Mouse (Mus musculus) heart, embryonic 11.5 days (tissue): ENCODE results near the gene Insrr. TPM values are rescaled to one million over a fixed set of nuclear protein-coding genes. Genes with fewer than 3 reads are reported as not detected.
"Not testable (repeated sequence)": the region's sequence is repeated elsewhere in the genome, so short reads cannot be mapped to it uniquely, and the experiment has no call there.

Experiments used
- ATAC-seq: fragments of 200-750 bp; cut with Nextera tagmentation; replicated peaks from 2 replicates; pipeline ENCODE4 v1.8.0; 2017; ENCODE audit warnings: moderate library complexity; ENCODE audit not compliant: insufficient number of reproducible peaks, low FRiP score, low TSS enrichment
- H3K27ac ChIP-seq: fragments of 300-500 bp; sonication (generic); 2 replicates; pipeline ENCODE4 v1.5.1; 2014; ENCODE audit warnings: mild to moderate bottlenecking, low read depth, low read length
- H3K27me3 ChIP-seq: fragments of 300-500 bp; sonication (generic); 2 replicates; pipeline ENCODE4 v1.6.1; 2014; ENCODE audit warnings: mild to moderate bottlenecking, low read length, mixed read lengths; ENCODE audit not compliant: control insufficient read depth, insufficient read depth
- H3K36me3 ChIP-seq: fragments of 300-500 bp; sonication (generic); 2 replicates; pipeline ENCODE4 v1.6.1; 2014; ENCODE audit warnings: mild to moderate bottlenecking, low read length, moderate library complexity, mixed read lengths; ENCODE audit not compliant: control insufficient read depth, insufficient read depth
- H3K4me1 ChIP-seq: fragments of 300-500 bp; sonication (generic); 2 replicates; pipeline ENCODE4 v1.6.1; 2014; ENCODE audit warnings: low read length; ENCODE audit not compliant: control insufficient read depth, insufficient read depth
- H3K4me2 ChIP-seq: fragments of 300-500 bp; sonication (generic); 2 replicates; pipeline ENCODE4 v1.6.1; 2014; ENCODE audit warnings: mild to moderate bottlenecking, moderate library complexity
- H3K4me3 ChIP-seq: fragments of 300-500 bp; sonication (generic); 2 replicates; pipeline ENCODE4 v1.5.1; 2014; ENCODE audit warnings: low read depth, low read length
- H3K9ac ChIP-seq: fragments of 300-500 bp; sonication (generic); 2 replicates; pipeline ENCODE4 v1.6.1; 2014; ENCODE audit warnings: mild to moderate bottlenecking, low read depth, low read length, moderate library complexity
- H3K9me3 ChIP-seq: fragments of 300-500 bp; sonication (generic); replicated peaks from 2 replicates; pipeline ENCODE4 v1.6.1; 2016; ENCODE audit warnings: low read length; ENCODE audit not compliant: control insufficient read depth
- WGBS: fragments of 180-500 bp; shearing (Covaris S2); extraction: QIAGEN DNeasy Blood & Tissue Kit; methylation state at CpG from one replicate; pipeline ENCODE4 v1.1.7; 2014; ENCODE audit not compliant: insufficient replicate concordance; 5-methylcytosine and 5-hydroxymethylcytosine counted together
- polyA plus RNA-seq: library from polyadenylated mRNA; unstranded; fragments of >200 nt; fragmentation: Nextera tagmentation; extraction: Ambion mirVana; gene quantifications from 2 replicates; pipeline ENCODE4 v1.2.1, GENCODE M21; 2014

The Insrr gene
- polyA plus RNA-seq, 1 experiment from 2014 or later: 0.03 TPM

DNA sequence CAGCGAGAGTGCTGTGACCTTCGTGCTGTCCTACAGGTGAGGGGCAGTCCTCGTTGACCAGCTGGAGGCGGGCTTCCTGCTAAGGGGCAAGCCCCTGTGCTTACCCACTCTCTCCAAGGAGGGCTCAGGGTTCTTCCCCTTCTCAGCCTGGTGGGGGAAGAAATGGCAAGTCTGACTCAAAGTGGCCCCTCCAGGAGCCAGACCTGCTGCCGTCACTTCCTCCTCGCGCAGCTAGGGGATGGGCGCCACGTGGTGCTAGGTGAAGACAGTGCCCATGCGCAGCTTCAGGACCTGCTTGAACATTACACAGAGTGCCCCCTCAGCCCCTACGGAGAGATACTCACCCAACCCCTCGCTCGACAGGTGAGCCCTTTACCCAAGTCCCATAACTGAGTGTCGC lies 52.4 kb downstream of the Insrr start:
- Histone ChIP-seq H3K9me3 (no peaks in the 10 kb centered on the region), H3K9ac (no peak overlapping the region), H3K4me1 (peaks cover 5% of the 10 kb centered on the region; the same call in 1 of the 2 replicates), H3K36me3 (no peaks in the 10 kb centered on the region), H3K4me2 (no peak overlapping the region), H3K4me3 (no peak overlapping the region), H3K27ac (no peak overlapping the region), H3K27me3 (no peaks in the 10 kb centered on the region)
- 72% methylated on average over 14 of the region's 14 CpGs for WGBS
- no peak for ATAC-seq

DNA sequence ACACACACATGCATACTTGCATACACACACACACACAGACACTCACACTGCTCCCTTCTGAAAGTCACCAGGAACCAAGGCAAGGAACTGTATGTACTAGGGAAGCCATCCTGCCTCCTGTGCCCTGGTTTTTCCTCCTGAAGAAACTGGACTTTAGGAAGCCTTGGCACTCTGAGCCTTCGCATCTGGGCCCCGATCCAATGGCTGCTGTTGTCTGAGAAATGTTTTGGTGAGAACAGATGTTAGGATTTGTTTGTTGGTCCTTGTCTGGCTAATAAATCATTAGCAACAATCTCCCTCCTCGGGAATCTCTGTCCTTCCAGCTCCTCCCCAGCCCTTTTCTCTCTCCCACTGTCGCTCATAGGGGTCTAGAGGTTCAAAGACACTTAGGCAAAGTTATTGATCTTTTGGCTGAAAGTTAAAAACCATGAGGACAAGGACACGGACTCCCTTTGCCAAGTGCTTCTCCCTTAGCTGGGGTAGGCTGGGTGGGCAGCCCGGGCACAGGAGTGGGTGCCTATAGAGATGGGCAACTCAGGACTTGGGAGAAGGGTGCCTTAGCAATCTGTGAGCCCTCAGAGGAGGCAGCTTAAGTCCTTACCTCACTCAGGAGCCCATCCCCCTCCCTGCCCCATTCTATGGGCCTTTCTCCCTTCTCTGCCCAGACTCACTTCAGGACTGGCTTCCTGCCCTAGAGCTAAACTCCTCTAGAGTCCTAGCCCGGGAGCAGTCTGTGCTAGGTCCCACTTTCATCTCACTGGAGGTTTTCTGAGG lies 58.2 kb downstream of the Insrr start:
- Histone ChIP-seq H3K27me3 (no peaks in the 10 kb centered on the region), H3K9ac (no peak overlapping the region), H3K36me3 (peaks cover 14% of the 10 kb centered on the region), H3K4me1 (no peaks in the 10 kb centered on the region), H3K27ac (no peak overlapping the region), H3K4me3 (no peak overlapping the region), H3K4me2 (no peak overlapping the region), H3K9me3 (no peaks in the 10 kb centered on the region)
- 61% methylated on average over 7 of the region's 7 CpGs for WGBS
- no peak for ATAC-seq

GRCm38 (mm10) chr3:87855936-87856335 lies 59.2 kb downstream of the Insrr start:
- H3K9me3 ChIP-seq: no peaks in the 10 kb centered on the region
- no peaks in the 10 kb centered on the region for H3K4me1 ChIP-seq
- no peak overlapping the region for H3K4me3 ChIP-seq
- ATAC-seq: no peak
- peaks cover 14% of the 10 kb centered on the region for H3K36me3 ChIP-seq
- no peak overlapping the region for H3K27ac ChIP-seq
- 81% methylated on average over 8 of the region's 8 CpGs for WGBS
- H3K4me2 ChIP-seq: no peak overlapping the region
- H3K27me3 ChIP-seq: no peaks in the 10 kb centered on the region
- no peak overlapping the region for H3K9ac ChIP-seq

- Histone ChIP-seq H3K4me1 (no peaks in the 10 kb centered on the region), H3K36me3 (peaks cover 23% of the 10 kb centered on the region), H3K4me2 (no peak overlapping the region), H3K27ac (no peak overlapping the region), H3K9me3 (no peaks in the 10 kb centered on the region), H3K9ac (no peak overlapping the region), H3K4me3 (no peak overlapping the region), H3K27me3 (no peaks in the 10 kb centered on the region)
- ATAC-seq: no peak
- 87% methylated on average over 8 of the region's 8 CpGs for WGBS
Observed at GRCm38 (mm10) chr3:87857666-87858065, 60.9 kb downstream of the Insrr start.

DNA sequence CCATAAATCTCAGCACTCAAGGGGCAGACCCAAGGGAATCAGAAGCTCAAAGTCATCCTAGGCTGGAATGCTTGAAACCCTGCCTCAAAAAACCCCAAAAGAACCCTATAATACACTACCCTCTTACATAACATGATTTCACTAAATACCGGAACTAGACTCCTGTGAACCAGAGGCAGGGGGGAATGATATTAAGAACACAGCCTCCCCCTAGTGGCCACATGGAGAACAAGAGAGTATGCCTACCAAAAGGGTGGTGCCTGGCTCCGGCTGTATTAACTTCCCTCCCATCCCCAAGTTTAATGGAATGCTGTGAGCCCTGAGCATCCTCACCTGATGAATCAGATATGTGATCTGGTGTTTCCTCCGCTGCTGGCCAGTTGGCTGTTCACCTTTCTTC lies 63.1 kb downstream of the Insrr start:
- H3K4me3 ChIP-seq: no peak overlapping the region
- no peaks in the 10 kb centered on the region for H3K27me3 ChIP-seq
- no peak for ATAC-seq
- H3K9ac ChIP-seq: no peak overlapping the region
- WGBS: 38% methylated on average over 3 of the region's 3 CpGs
- no peaks in the 10 kb centered on the region for H3K4me1 ChIP-seq
- H3K36me3 ChIP-seq: peaks cover 28% of the 10 kb centered on the region
- no peaks in the 10 kb centered on the region for H3K9me3 ChIP-seq
- no peak overlapping the region for H3K4me2 ChIP-seq
- H3K27ac ChIP-seq: no peak overlapping the region

- 91% methylated on average over 4 of the region's 4 CpGs for WGBS
- ATAC-seq: not testable (repeated sequence)
Observed at GRCm38 (mm10) chr3:87864111-87864510, 67.4 kb downstream of the Insrr start.

More at GRCm38 (mm10) chr3:87864111-87864510, 67.4 kb downstream of the Insrr start:
- not testable (repeated sequence) for H3K4me2 ChIP-seq, H3K27me3 ChIP-seq, H3K27ac ChIP-seq, H3K4me3 ChIP-seq, H3K9ac ChIP-seq, H3K4me1 ChIP-seq, H3K9me3 ChIP-seq
- peaks cover 35% of the 10 kb centered on the region for H3K36me3 ChIP-seq

Other genes with a start within 250 kb of the Insrr start
- 8.6 and 11.0 TPM in 2 replicates for gene Arhgef11, start 179.4 kb upstream of the Insrr start, polyA plus RNA-seq
- 0.43 and 0.66 TPM in 2 replicates for gene Lrrc71, start 48.3 kb upstream of the Insrr start, polyA plus RNA-seq
- 0.30 and 0.51 TPM in 2 replicates for gene Ntrk1, start 1.8 kb upstream of the Insrr start, polyA plus RNA-seq
- gene Pear1, start 27.4 kb downstream of the Insrr start, polyA plus RNA-seq: 12.1 and 13.5 TPM in 2 replicates
- 0.17 TPM in 1 of 2 replicates, not detected in the other for gene Sh2d2a, start 49.8 kb downstream of the Insrr start, polyA plus RNA-seq
- gene Prcc, start 88.7 kb downstream of the Insrr start, polyA plus RNA-seq: 14.1 and 14.5 TPM in 2 replicates
- gene Hdgf, start 109.4 kb downstream of the Insrr start, polyA plus RNA-seq: 172 and 179 TPM in 2 replicates
- 67.3 and 68.2 TPM in 2 replicates for gene Mrpl24, start 122.6 kb downstream of the Insrr start, polyA plus RNA-seq
- 25.0 and 30.2 TPM in 2 replicates for gene Isg20l2, start 133.4 kb downstream of the Insrr start, polyA plus RNA-seq
- gene Rrnad1, start 133.8 kb downstream of the Insrr start, polyA plus RNA-seq: 14.3 and 14.9 TPM in 2 replicates
- 24.1 and 25.1 TPM in 2 replicates for gene Crabp2, start 151.7 kb downstream of the Insrr start, polyA plus RNA-seq
- 11.1 and 15.1 TPM in 2 replicates for gene Nes, start 174.1 kb downstream of the Insrr start, polyA plus RNA-seq
- not detected in 2 replicates for gene Bcan, start 203.3 kb downstream of the Insrr start, polyA plus RNA-seq
- not detected in 2 replicates for gene Hapln2, start 230.6 kb downstream of the Insrr start, polyA plus RNA-seq
- 22.1 and 23.9 TPM in 2 replicates for gene Gpatch4, start 246.2 kb downstream of the Insrr start, polyA plus RNA-seq